Mouse (Mus musculus) hindbrain, embryonic 13.5 days (tissue): ENCODE measurements around the gene Git1. TPM values are rescaled to one million over a fixed set of nuclear protein-coding genes. Genes with fewer than 3 reads are reported as not detected.
A peak's percentile ranks its signal among the peaks of the same experiment; 100 is the strongest.

Source experiments
- ATAC-seq: fragments of 200-750 bp; cut with Nextera tagmentation; 2 replicates; pipeline ENCODE4 v1.8.0; 2017; ENCODE audit warnings: moderate TSS enrichment; ENCODE audit not compliant: low FRiP score
- H3K27ac ChIP-seq: fragments of 300-500 bp; sonication (generic); 2 replicates; pipeline ENCODE4 v1.5.1; 2015; ENCODE audit warnings: inconsistent platforms, mild to moderate bottlenecking, moderate library complexity
- H3K27me3 ChIP-seq: fragments of 300-500 bp; sonication (generic); 2 replicates; pipeline ENCODE4 v1.6.1; 2015; ENCODE audit warnings: mild to moderate bottlenecking, inconsistent platforms
- H3K36me3 ChIP-seq: fragments of 300-500 bp; sonication (generic); 2 replicates; pipeline ENCODE4 v1.6.1; 2015; ENCODE audit warnings: mild to moderate bottlenecking, inconsistent platforms
- H3K4me1 ChIP-seq: fragments of 300-500 bp; sonication (generic); replicated peaks from 2 replicates; pipeline ENCODE4 v1.6.1; 2015; ENCODE audit warnings: inconsistent platforms
- H3K4me2 ChIP-seq: fragments of 300-500 bp; sonication (generic); 2 replicates; pipeline ENCODE4 v1.6.1; 2015; ENCODE audit warnings: inconsistent platforms, mild to moderate bottlenecking, moderate library complexity
- H3K4me3 ChIP-seq: fragments of 300-500 bp; sonication (generic); 2 replicates; pipeline ENCODE4 v1.5.1; 2015; ENCODE audit warnings: mild to moderate bottlenecking, inconsistent platforms
- H3K9ac ChIP-seq: fragments of 300-500 bp; sonication (generic); 2 replicates; pipeline ENCODE4 v1.6.1; 2015; ENCODE audit warnings: mild to moderate bottlenecking, inconsistent platforms
- H3K9me3 ChIP-seq: fragments of 300-500 bp; sonication (generic); 2 replicates; pipeline ENCODE4 v1.6.1; 2016; ENCODE audit warnings: inconsistent platforms
- WGBS: fragments of 180-500 bp; shearing (Covaris S2); methylation state at CpG from one replicate; pipeline ENCODE4 v1.1.7; 2015; 5-methylcytosine and 5-hydroxymethylcytosine counted together
- polyA plus RNA-seq: library from polyadenylated mRNA; unstranded; fragments of >200 nt; fragmentation: Nextera tagmentation; extraction: Ambion mirVana; gene quantifications from 2 replicates; pipeline ENCODE4 v1.2.1, GENCODE M21; 2015

The Git1 gene
- 14.3 and 15.1 TPM in 2 replicates for polyA plus RNA-seq

DNA sequence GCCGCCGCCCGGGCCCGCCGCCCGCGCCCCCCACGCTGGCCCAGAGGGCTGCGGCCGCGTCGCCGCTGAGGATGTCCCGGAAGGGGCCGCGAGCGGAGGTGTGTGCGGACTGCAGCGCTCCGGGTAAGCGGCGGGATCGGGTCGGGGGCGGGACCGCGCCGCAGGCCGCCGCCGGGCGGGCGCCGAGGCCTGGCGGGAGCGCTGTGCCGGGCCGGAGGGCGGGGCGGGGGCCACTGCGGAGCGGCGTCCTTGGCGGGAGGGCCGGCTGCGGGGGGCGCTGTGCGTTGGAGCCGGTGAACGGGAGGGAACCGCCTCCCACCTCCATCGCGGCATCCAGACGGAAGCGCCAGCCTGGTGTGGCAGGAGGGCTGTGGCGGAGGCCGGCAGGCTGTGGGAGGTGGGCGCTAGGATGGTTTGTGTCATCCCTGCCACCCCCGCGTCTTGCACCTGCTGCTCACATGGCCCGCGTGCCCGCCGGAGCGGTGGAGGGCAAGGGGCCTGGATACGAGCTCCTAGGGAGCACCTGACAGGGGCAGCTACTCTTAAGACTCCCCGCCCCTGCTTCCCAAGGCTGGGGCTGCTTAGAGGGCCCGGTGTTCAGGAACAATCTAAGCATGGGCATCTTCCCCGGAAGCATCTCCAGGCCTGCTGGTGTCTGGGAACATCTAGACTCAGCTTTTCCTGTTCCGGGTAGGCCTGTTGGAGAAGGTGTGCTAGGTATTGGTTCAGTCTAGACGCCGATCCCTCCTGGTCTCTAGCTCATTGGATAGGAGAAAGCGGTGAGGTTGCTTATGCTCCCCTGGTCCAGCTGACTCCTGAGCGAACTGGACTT lies at the start of gene Git1:
Gene Git1 (plus strand): TSS at position 51 of the 832 bp plus-strand sequence.
- H3K27me3 ChIP-seq, result no peaks in the 10 kb centered on the region
- peaks cover 82% of the 10 kb centered on the region for H3K4me1 ChIP-seq
- H3K9me3 ChIP-seq, result no peaks in the 10 kb centered on the region
- 0 out of 2 replicates have a peak, but pooled peaks cover under 1% of the 10 kb centered on the region for H3K36me3 ChIP-seq
- WGBS, result under 1% methylated on average over 67 of the region's 74 CpGs
- H3K27ac ChIP-seq, result peak within 1 kb of the TSS; percentile 95
- peak within 1 kb of the TSS; percentile 98 for H3K9ac ChIP-seq
- ATAC-seq, result no peak
- peak within 1 kb of the TSS; percentile 96 for H3K4me3 ChIP-seq
- peak within 1 kb of the TSS; percentile 96 for H3K4me2 ChIP-seq

DNA sequence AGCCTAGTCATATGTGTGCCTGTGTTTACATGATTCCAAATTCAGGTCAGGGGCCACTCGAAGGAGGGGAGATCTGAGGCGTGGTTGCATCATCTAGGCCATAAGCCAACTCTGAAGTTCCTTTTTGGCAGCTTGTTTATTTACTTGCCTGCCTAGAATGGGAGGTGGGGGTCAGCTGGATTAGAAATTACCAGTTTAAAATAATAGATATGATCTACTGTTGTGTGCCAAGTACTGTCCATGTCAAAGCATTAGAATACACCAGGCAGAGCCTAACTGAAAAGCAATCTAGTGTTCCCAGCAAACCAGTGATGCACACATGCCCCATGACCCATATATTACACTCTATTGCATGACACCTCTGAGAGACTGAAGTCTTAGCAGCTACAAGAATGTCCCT lies 48.4 kb upstream of the Git1 start:
- Histone ChIP-seq H3K9ac (no peak overlapping the region), H3K4me3 (no peak overlapping the region), H3K4me2 (no peak overlapping the region), H3K27ac (no peak overlapping the region), H3K9me3 (no peaks in the 10 kb centered on the region), H3K27me3 (no peaks in the 10 kb centered on the region), H3K4me1 (no peaks in the 10 kb centered on the region), H3K36me3 (peaks cover 45% of the 10 kb centered on the region)
- 81% methylated on average over 2 of the region's 2 CpGs for WGBS
- no peak for ATAC-seq

DNA sequence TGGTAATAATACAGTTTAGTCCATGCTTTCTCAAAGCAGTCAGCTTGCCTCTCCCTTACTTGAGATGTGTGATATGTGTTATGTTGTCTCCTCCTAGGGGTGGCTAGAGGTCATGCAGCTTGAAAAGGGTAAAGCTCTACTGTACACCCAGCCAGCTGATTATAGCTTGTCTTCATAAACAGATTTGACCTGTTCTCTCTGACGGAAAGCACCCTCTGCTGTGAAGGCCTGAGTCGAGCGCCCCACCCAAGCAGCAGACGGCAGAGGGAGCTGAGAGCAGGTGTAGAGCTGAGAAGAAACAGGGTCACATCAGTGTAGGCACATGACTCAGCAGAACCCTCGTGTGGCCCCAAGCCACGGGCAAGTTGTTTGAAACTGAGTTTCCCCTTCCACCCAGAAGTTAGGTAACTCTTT lies 46.7 kb upstream of the Git1 start:
- no peaks in the 10 kb centered on the region for H3K27me3 ChIP-seq
- WGBS, result 68% methylated on average over 6 of the region's 6 CpGs

DNA sequence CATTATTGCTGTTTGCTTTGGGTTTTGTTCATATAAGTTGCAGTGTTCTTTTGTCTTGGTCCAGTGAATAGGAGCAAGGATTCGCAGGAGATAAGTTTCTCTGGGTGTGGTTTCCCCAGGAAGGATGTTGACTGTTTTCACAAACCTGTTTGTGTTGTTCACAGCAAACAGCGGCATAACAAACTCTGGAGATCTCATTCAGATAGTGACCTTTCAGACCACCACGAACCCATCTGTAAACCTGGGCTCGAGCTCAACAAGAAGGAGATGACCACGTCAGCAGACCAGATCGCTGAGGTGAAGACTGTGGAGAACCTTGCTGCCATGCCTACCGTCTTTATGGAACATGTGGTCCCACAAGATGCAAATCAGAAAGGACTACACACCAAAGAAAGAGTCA lies 44.1 kb upstream of the Git1 start:
- WGBS, result 94% methylated on average over 7 of the region's 7 CpGs
- H3K9me3 ChIP-seq, result no peaks in the 10 kb centered on the region
- no peak overlapping the region for H3K4me2 ChIP-seq
- no peak for ATAC-seq
- H3K4me3 ChIP-seq, result no peak overlapping the region
- no peak overlapping the region for H3K9ac ChIP-seq
- H3K4me1 ChIP-seq, result no peaks in the 10 kb centered on the region
- peaks cover 37% of the 10 kb centered on the region for H3K36me3 ChIP-seq
- H3K27ac ChIP-seq, result no peak overlapping the region
- H3K27me3 ChIP-seq, result no peaks in the 10 kb centered on the region

More for the DNA sequence above, 46.7 kb upstream of the Git1 start:
- peaks cover 44% of the 10 kb centered on the region for H3K36me3 ChIP-seq
- H3K4me3 ChIP-seq, result no peak overlapping the region
- ATAC-seq, result no peak
- H3K27ac ChIP-seq, result no peak overlapping the region
- H3K4me2 ChIP-seq, result no peak overlapping the region
- H3K9me3 ChIP-seq, result no peaks in the 10 kb centered on the region
- H3K4me1 ChIP-seq, result no peaks in the 10 kb centered on the region
- H3K9ac ChIP-seq, result no peak overlapping the region

DNA sequence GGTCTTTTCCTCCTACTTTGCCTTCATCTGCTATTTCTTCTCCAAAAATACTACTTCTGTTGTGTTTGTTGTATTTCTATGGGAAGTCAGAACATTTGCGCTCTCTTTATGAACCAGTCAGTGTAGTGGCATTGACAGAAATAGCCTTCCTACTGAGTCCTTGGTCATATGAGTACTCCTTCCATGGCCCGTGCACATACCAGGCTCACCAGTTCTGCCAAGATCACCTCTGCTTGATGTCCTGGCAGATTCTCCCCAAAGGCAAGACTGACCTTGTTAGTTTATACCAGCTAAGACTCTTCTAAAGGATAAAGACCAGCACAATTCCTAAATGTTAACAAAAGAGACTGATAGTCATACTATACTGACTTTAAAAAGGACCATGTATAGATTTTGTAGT lies 41.7 kb upstream of the Git1 start:
- H3K36me3 ChIP-seq, result peaks cover 47% of the 10 kb centered on the region
- H3K9me3 ChIP-seq, result no peaks in the 10 kb centered on the region
- no peak overlapping the region for H3K27ac ChIP-seq
- no peaks in the 10 kb centered on the region for H3K27me3 ChIP-seq
- no peak overlapping the region for H3K4me3 ChIP-seq
- H3K4me1 ChIP-seq, result no peaks in the 10 kb centered on the region
- no peak overlapping the region for H3K9ac ChIP-seq
- WGBS, result 99% methylated on average over 2 of the region's 2 CpGs
- ATAC-seq, result no peak
- no peak overlapping the region for H3K4me2 ChIP-seq

DNA sequence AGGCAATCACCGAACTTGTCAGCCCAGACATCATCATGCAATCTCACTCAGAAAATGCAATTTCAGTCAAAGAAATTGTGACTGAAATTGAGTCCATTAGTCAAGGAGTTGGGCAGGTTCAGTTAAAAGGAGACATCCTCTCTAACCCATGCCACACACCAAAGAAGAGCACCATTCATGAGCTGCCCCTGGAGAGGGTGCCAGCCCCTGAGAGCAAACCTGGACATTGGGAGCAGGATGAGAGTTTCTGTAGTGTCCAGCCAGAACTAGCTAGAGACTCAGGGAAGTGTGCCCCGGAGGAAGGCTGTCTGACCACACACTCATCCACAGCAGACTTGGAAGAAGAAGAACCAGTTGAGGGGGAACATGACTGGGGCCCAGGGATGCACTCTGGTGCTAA lies 40.0 kb upstream of the Git1 start:
- Histone ChIP-seq H3K27ac (no peak overlapping the region), H3K27me3 (no peaks in the 10 kb centered on the region), H3K36me3 (peaks cover 47% of the 10 kb centered on the region), H3K4me1 (no peaks in the 10 kb centered on the region), H3K4me2 (no peak overlapping the region), H3K9me3 (no peaks in the 10 kb centered on the region), H3K9ac (no peak overlapping the region), H3K4me3 (no peak overlapping the region)
- ATAC-seq, result no peak
- WGBS, result 92% methylated on average over 2 of the region's 2 CpGs

DNA sequence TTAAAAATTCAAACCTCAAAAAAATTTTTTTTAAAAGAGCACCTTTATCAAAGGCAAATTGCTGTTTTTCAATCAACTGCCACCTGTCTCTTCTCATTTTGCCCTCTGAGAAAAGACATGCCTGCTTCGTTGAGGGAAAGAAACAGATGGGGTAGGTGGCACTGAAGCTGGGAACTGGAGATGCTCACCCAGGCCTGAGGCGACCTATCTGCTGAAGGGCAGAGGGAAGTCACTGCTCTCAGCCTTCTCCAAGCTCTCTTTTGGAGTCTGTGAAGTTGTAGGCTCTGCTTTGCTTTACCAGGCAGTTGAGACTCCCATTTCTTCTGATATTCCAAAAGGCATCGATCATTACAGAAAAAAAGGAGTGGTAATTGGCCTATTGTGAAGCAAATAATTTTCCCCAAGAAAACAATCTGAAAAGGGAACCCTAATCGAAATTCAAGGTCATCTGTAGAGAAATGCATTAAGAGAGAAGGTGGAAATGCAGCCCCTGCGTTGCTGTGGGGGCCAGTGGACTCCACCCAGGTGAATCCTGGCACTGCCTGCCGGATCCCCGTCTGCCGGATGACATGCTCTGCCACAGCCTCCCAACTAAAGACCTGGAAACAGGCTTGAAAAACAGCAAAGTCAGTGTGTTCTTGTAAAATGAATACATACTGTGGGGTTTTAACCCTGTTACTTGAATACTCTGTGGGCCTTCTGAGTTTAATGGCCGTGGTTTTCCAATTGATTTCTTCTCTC lies 37.4 kb upstream of the Git1 start:
- ATAC-seq, result no peak
- WGBS, result 88% methylated on average over 9 of the region's 9 CpGs

DNA sequence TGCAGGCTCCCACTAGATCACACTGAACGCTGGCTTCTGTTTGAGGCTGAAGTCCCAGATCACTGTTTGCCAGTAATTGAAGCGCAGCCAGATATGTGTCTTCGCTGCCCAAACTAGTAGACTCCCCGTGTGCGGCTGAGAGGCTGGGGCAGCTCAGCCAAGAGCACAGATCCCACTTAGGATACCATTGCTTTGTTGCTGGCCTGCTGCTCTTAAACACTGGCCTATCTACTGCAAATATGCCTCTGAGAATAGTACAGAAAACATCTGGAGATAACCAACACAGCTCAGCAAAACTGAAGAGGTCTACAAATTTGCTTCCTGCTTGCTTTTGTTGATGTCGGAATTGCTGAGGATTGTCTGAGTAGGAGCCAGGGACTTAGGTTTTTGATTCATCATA lies 36.5 kb upstream of the Git1 start:
- Histone ChIP-seq H3K27me3 (peaks cover 22% of the 10 kb centered on the region), H3K4me1 (peaks cover 2% of the 10 kb centered on the region), H3K36me3 (peaks cover 24% of the 10 kb centered on the region), H3K4me2 (no peak overlapping the region), H3K27ac (no peak overlapping the region), H3K9ac (no peak overlapping the region), H3K9me3 (no peaks in the 10 kb centered on the region), H3K4me3 (no peak overlapping the region)
- 88% methylated on average over 6 of the region's 6 CpGs for WGBS
- ATAC-seq, result no peak

More for the DNA sequence above, 37.4 kb upstream of the Git1 start:
- H3K9ac ChIP-seq, result no peak overlapping the region
- no peak overlapping the region for H3K27ac ChIP-seq
- H3K4me3 ChIP-seq, result no peak overlapping the region
- H3K9me3 ChIP-seq, result no peaks in the 10 kb centered on the region
- H3K4me2 ChIP-seq, result no peak overlapping the region
- H3K4me1 ChIP-seq, result no peaks in the 10 kb centered on the region
- peaks cover 31% of the 10 kb centered on the region for H3K36me3 ChIP-seq
- H3K27me3 ChIP-seq, result peaks cover 13% of the 10 kb centered on the region

DNA sequence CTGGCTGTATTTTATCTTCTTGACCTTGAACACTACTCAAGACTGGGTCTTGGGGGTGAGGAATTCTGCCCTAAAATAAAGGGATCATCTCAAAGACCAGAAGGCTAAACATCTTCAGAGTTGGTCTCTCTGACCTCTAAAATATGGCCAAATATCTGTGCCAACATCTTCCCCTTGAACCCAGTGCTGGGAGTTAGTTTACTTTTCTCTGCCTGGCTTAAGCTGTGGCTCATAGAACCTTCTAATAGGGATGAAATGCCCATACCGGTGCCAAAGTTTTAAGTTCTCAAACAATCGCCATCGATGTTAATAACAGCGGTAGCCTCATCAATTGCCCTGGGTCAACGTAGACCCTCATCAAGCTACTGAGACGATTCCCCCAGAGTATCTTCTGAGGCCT lies 31.5 kb upstream of the Git1 start:
- Histone ChIP-seq H3K9ac (peak overlapping the region; percentile 77), H3K4me1 (peaks cover 18% of the 10 kb centered on the region), H3K4me3 (peak overlapping the region; percentile 58), H3K27me3 (peaks cover 72% of the 10 kb centered on the region), H3K9me3 (no peaks in the 10 kb centered on the region), H3K27ac (no peak overlapping the region), H3K36me3 (peaks cover 4% of the 10 kb centered on the region; the same call in 1 of the 2 replicates), H3K4me2 (peak overlapping the region; percentile 99)
- WGBS, result 10% methylated on average over 6 of the region's 6 CpGs
- ATAC-seq, result no peak

DNA sequence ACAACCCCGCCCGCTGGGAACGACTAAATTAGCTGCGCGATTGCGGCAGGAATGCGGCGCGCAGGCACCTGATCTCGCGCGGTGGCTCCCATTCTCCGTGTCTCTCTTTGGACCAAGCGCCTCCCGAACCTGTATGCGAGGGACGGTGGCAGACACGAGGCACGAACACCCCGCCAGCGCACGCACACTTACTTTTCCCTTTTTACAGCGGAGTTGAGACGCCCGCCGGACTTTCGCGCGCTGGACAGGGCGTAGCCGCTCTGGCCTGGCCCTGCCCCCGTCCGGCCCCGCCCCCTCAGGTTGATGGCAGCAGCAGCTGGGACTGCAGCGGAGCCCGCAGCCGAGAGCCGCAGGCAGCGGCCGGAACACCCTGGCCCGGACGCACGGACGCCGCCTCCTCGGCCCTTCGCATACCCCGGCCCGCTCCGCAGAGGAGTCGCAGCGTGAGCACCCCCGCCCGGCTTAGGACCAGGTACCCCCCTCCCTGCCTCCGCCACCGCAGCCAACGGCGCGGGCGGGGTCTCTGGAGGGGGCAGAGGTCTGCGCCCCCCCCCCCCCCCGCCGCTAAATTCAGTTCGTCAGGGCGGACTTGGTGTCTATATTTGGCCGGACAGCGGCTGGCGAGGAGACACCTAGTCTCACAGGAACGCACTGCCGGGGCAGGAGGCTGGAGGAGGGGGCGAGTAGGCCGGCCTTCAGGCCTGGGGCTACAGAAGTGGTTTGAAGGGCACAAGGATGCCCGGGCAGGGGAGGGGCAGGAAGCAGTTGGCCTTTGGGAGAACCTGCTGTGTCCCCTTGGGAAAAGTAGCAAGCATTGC lies 30.9 kb upstream of the Git1 start, which contains the start of gene Coro6:
Gene Coro6 (plus strand): TSS at position 129 of the 818 bp plus-strand sequence.
- no peaks in the 10 kb centered on the region for H3K9me3 ChIP-seq
- peak within 1 kb of the TSS; percentile 77 for H3K9ac ChIP-seq
- H3K27ac ChIP-seq, result no peak within 1 kb of the TSS
- H3K36me3 ChIP-seq, result peaks cover 4% of the 10 kb centered on the region; the same call in 1 of the 2 replicates
- peak; percentile 35; the same call in 1 of the 2 replicates for ATAC-seq
- 0% methylated on average over 64 of the region's 73 CpGs for WGBS
- peak within 1 kb of the TSS; percentile 99 for H3K4me2 ChIP-seq
- H3K4me1 ChIP-seq, result peaks cover 21% of the 10 kb centered on the region
- peaks cover 78% of the 10 kb centered on the region for H3K27me3 ChIP-seq
- peak within 1 kb of the TSS; percentile 58 for H3K4me3 ChIP-seq

DNA sequence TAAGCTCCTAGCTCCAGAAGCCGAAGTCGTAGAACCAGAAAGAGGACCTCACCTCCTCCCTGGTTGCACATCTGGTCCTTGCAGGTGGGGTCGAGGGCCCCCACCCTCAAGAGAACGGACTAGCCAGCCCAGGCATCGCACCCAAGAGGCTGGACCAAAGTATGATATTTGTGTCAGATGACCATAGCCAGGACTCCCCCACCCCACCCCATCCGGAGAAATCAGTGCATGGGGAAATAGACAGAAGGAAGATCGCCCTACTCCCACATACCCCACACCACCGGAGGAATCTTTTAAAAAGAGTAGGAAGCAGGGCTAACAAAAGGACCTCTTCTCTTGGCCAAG lies 30.3 kb upstream of the Git1 start:
- Histone ChIP-seq H3K4me3 (peak overlapping the region; percentile 58; the same call in 1 of the 2 replicates), H3K4me2 (peak overlapping the region; percentile 99), H3K27me3 (peaks cover 84% of the 10 kb centered on the region), H3K9ac (peak overlapping the region; percentile 77; the same call in 1 of the 2 replicates), H3K27ac (no peak overlapping the region), H3K4me1 (peaks cover 27% of the 10 kb centered on the region), H3K36me3 (peaks cover 4% of the 10 kb centered on the region; the same call in 1 of the 2 replicates), H3K9me3 (no peaks in the 10 kb centered on the region)
- WGBS, result 53% methylated on average over 8 of the region's 8 CpGs
- ATAC-seq, result no peak

DNA sequence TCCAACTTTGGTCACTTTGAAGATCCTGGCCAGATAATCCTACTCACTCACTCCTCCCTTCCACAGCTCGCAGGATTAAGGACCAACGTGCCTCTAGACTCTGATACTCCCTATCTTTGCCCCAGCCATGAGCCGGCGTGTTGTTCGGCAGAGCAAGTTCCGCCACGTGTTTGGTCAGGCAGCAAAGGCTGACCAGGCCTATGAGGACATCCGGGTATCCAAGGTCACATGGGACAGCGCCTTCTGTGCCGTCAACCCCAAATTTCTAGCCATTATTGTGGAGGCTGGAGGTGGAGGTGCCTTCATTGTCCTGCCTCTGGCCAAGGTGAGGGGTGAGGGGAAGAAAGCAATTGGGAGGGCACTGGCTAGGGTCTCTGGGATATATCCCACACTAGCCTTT lies 29.6 kb upstream of the Git1 start:
- Histone ChIP-seq H3K9me3 (no peaks in the 10 kb centered on the region), H3K36me3 (peaks cover 4% of the 10 kb centered on the region; the same call in 1 of the 2 replicates), H3K4me3 (no peak overlapping the region), H3K27me3 (peaks cover 91% of the 10 kb centered on the region), H3K4me2 (no peak overlapping the region), H3K9ac (no peak overlapping the region), H3K4me1 (peaks cover 28% of the 10 kb centered on the region), H3K27ac (no peak overlapping the region)
- no peak for ATAC-seq
- 80% methylated on average over 10 of the region's 10 CpGs for WGBS
